Mouse (Mus musculus): ENCODE measurements around the gene Meis2. TPM values are rescaled to one million over a fixed set of nuclear protein-coding genes. Genes with fewer than 3 reads are reported as not detected.

Gene Meis2
- total RNA-seq, 2 experiments from 2014 or later = 1.5 to 2.0 TPM

GRCm38 (mm10) chr2:115996438-115996837 lies 69.2 kb downstream of the Meis2 start:
- DNase-seq = no peak

- no peak for DNase-seq
These were observed 71.8 kb downstream of the Meis2 start for GRCm38 (mm10) chr2:115993877-115994276.

GRCm38 (mm10) chr2:115989249-115989648 lies 76.4 kb downstream of the Meis2 start:
- DNase-seq = no peak

- no peak for DNase-seq
These were observed 77.2 kb downstream of the Meis2 start for GRCm38 (mm10) chr2:115988448-115988847.

GRCm38 (mm10) chr2:115984952-115985351 lies 80.7 kb downstream of the Meis2 start:
- DNase-seq = no peak

- DNase-seq = no peak
These were observed 81.2 kb downstream of the Meis2 start for GRCm38 (mm10) chr2:115984487-115984886.

GRCm38 (mm10) chr2:115980490-115980889 lies 85.1 kb downstream of the Meis2 start:
- no peak for DNase-seq

GRCm38 (mm10) chr2:115979683-115980476 lies 85.8 kb downstream of the Meis2 start:
- DNase-seq = no peak

- DNase-seq = no peak
These were observed 87.0 kb downstream of the Meis2 start for GRCm38 (mm10) chr2:115978666-115979065.

- DNase-seq = no peak
These were observed 94.3 kb downstream of the Meis2 start for GRCm38 (mm10) chr2:115971296-115971805.

GRCm38 (mm10) chr2:115970091-115970820 lies 95.4 kb downstream of the Meis2 start:
- DNase-seq = no peak

GRCm38 (mm10) chr2:115969201-115969600 lies 96.4 kb downstream of the Meis2 start:
- DNase-seq = no peak

GRCm38 (mm10) chr2:115964911-115965310 lies 100.7 kb downstream of the Meis2 start:
- no peak for DNase-seq

- no peak for DNase-seq
These were observed 102.3 kb downstream of the Meis2 start for GRCm38 (mm10) chr2:115963293-115963835.

GRCm38 (mm10) chr2:115962728-115963127 lies 102.9 kb downstream of the Meis2 start:
- DNase-seq = no peak

GRCm38 (mm10) chr2:115962113-115962512 lies 103.5 kb downstream of the Meis2 start:
- DNase-seq = no peak

GRCm38 (mm10) chr2:115960615-115961014 lies 105.0 kb downstream of the Meis2 start:
- DNase-seq = no peak

- no peak for DNase-seq
These were observed 108.9 kb downstream of the Meis2 start for GRCm38 (mm10) chr2:115956786-115957185.

- DNase-seq = no peak
These were observed 115.0 kb downstream of the Meis2 start for GRCm38 (mm10) chr2:115950645-115951044.

GRCm38 (mm10) chr2:115948630-115949426 lies 116.8 kb downstream of the Meis2 start:
- no peak for DNase-seq

GRCm38 (mm10) chr2:115947714-115948226 lies 117.9 kb downstream of the Meis2 start:
- DNase-seq = no peak

- no peak for DNase-seq
These were observed 122.6 kb downstream of the Meis2 start for GRCm38 (mm10) chr2:115943044-115943443.
